Mouse (Mus musculus): ENCODE data around the gene Lin7b.

- TF ChIP-seq GATA1 (IDR thresholded peaks at IDR 0.05; ENCODE audit: low read length) (no peak), TAL1 (IDR thresholded peaks at IDR 0.05; ENCODE audit: low read length) (no peak)
Measured at GRCm38 (mm10) chr7:45403532-45404261, 33.3 kb upstream of the Lin7b start.
